Mouse (Mus musculus) midbrain, embryonic 11.5 days (tissue): ENCODE measurements around the gene Spaca4. TPM values are rescaled to one million over a fixed set of nuclear protein-coding genes. Genes with fewer than 3 reads are reported as not detected.

Experiments used
- ATAC-seq: fragments of 200-750 bp; cut with Nextera tagmentation; 2 replicates; pipeline ENCODE4 v1.8.0; 2017; ENCODE audit warnings: moderate TSS enrichment, moderate library complexity; ENCODE audit not compliant: low FRiP score
- DNase-seq: peaks from one replicate; pipeline ENCODE4 v3.0.0; 2015; ENCODE audit warnings: low spot score; ENCODE audit errors: missing footprints
- H3K27ac ChIP-seq: fragments of 300-500 bp; sonication (generic); 2 replicates; pipeline ENCODE4 v1.5.1; 2014; ENCODE audit warnings: low read depth, low read length
- H3K27me3 ChIP-seq: fragments of 300-500 bp; sonication (generic); 2 replicates; pipeline ENCODE4 v1.6.1; 2014; ENCODE audit warnings: mild to moderate bottlenecking, low read length, moderate library complexity, mixed read lengths; ENCODE audit not compliant: control insufficient read depth, insufficient read depth
- H3K36me3 ChIP-seq: fragments of 300-500 bp; sonication (generic); 2 replicates; pipeline ENCODE4 v1.6.1; 2014; ENCODE audit warnings: mild to moderate bottlenecking, low read length, moderate library complexity, mixed read lengths; ENCODE audit not compliant: control insufficient read depth, insufficient read depth
- H3K4me1 ChIP-seq: fragments of 300-500 bp; sonication (generic); 2 replicates; pipeline ENCODE4 v1.6.1; 2014; ENCODE audit warnings: low read length; ENCODE audit not compliant: control insufficient read depth, insufficient read depth
- H3K4me2 ChIP-seq: fragments of 300-500 bp; sonication (generic); 2 replicates; pipeline ENCODE4 v1.6.1; 2014; ENCODE audit warnings: mild to moderate bottlenecking, moderate library complexity
- H3K4me3 ChIP-seq: fragments of 300-500 bp; sonication (generic); 2 replicates; pipeline ENCODE4 v1.5.1; 2014; ENCODE audit warnings: low read depth, low read length
- H3K9ac ChIP-seq: fragments of 300-500 bp; sonication (generic); 2 replicates; pipeline ENCODE4 v1.6.1; 2014; ENCODE audit warnings: low read length
- H3K9me3 ChIP-seq: fragments of 300-500 bp; sonication (generic); 2 replicates; pipeline ENCODE4 v1.6.1; 2016; ENCODE audit warnings: low read length; ENCODE audit not compliant: control insufficient read depth
- whole genome bisulfite sequencing: fragments of 180-500 bp; shearing (Covaris S2); extraction: QIAGEN DNeasy Blood & Tissue Kit; methylation state at CpG from one replicate; pipeline ENCODE4 v1.1.7; 2014; 5-methylcytosine and 5-hydroxymethylcytosine counted together
- polyA plus RNA-seq: library from polyadenylated mRNA; unstranded; fragments of >200 nt; fragmentation: Nextera tagmentation; extraction: Ambion mirVana; gene quantifications from 2 replicates; pipeline ENCODE4 v1.2.1, GENCODE M21; 2014

Spaca4 gene
- polyA plus RNA-seq, 1 experiment from 2014 or later: not detected

GRCm38 (mm10) chr7:45741308-45741707 is 15.7 kb upstream of the Spaca4 start:
- ATAC-seq: no peak
- H3K9me3 ChIP-seq: no peaks in the 10 kb centered on the region
- H3K4me3 ChIP-seq: no peak overlapping the region
- peak; percentile 62 for DNase-seq
- WGBS: 87% methylated on average over 12 of the region's 12 CpGs
- no peak overlapping the region for H3K27ac ChIP-seq
- H3K27me3 ChIP-seq: no peaks in the 10 kb centered on the region
- no peak overlapping the region for H3K4me2 ChIP-seq
- H3K4me1 ChIP-seq: no peaks in the 10 kb centered on the region
- H3K9ac ChIP-seq: no peak overlapping the region
- no peaks in the 10 kb centered on the region for H3K36me3 ChIP-seq

DNA sequence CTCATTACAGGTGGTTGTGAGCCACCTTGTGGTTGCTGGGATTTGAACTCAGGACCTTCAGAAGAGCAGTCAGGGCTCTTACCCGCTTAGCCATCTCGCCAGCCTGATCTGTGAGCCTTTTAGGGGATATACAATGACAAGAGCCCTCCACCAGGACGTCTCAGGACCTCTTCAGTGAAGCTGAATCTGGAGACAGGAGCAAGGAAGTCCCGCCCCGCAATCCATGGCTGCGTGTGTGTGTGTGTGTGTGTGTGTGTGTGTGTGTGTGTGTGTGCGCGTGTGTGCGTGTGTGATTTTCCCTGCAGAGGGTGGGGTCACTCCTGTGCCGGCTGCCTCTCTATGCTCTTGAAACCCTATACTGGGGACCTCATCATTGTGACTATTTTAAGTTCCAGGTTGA is 14.2 kb upstream of the Spaca4 start:
- H3K4me3 ChIP-seq: no peak overlapping the region
- WGBS: 68% methylated on average over 10 of the region's 10 CpGs
- no peaks in the 10 kb centered on the region for H3K36me3 ChIP-seq
- no peak overlapping the region for H3K4me2 ChIP-seq
- DNase-seq: no peak
- H3K4me1 ChIP-seq: no peaks in the 10 kb centered on the region
- no peaks in the 10 kb centered on the region for H3K27me3 ChIP-seq
- no peak overlapping the region for H3K9ac ChIP-seq
- H3K9me3 ChIP-seq: no peaks in the 10 kb centered on the region
- no peak for ATAC-seq
- no peak overlapping the region for H3K27ac ChIP-seq

- no peak overlapping the region for H3K4me3 ChIP-seq
- ATAC-seq: peak; percentile 86
- no peaks in the 10 kb centered on the region for H3K27me3 ChIP-seq
- H3K9me3 ChIP-seq: no peaks in the 10 kb centered on the region
- no peaks in the 10 kb centered on the region for H3K36me3 ChIP-seq
- WGBS: 7% methylated on average over 9 of the region's 9 CpGs
- peak; percentile 94 for DNase-seq
- H3K4me1 ChIP-seq: no peaks in the 10 kb centered on the region
- H3K27ac ChIP-seq: no peak overlapping the region
- no peak overlapping the region for H3K9ac ChIP-seq
- no peak overlapping the region for H3K4me2 ChIP-seq
These were observed 13.7 kb upstream of the Spaca4 start for GRCm38 (mm10) chr7:45739162-45739763.

- Histone ChIP-seq H3K4me1 (no peaks in the 10 kb centered on the region), H3K9ac (no peak overlapping the region), H3K9me3 (no peaks in the 10 kb centered on the region), H3K4me3 (no peak overlapping the region), H3K27me3 (no peaks in the 10 kb centered on the region), H3K4me2 (no peak overlapping the region), H3K36me3 (no peaks in the 10 kb centered on the region), H3K27ac (no peak overlapping the region)
- no peak for ATAC-seq
- DNase-seq: no peak
- WGBS: 75% methylated on average over 5 of the region's 5 CpGs
These were observed 7.9 kb upstream of the Spaca4 start for GRCm38 (mm10) chr7:45733477-45733876.

DNA sequence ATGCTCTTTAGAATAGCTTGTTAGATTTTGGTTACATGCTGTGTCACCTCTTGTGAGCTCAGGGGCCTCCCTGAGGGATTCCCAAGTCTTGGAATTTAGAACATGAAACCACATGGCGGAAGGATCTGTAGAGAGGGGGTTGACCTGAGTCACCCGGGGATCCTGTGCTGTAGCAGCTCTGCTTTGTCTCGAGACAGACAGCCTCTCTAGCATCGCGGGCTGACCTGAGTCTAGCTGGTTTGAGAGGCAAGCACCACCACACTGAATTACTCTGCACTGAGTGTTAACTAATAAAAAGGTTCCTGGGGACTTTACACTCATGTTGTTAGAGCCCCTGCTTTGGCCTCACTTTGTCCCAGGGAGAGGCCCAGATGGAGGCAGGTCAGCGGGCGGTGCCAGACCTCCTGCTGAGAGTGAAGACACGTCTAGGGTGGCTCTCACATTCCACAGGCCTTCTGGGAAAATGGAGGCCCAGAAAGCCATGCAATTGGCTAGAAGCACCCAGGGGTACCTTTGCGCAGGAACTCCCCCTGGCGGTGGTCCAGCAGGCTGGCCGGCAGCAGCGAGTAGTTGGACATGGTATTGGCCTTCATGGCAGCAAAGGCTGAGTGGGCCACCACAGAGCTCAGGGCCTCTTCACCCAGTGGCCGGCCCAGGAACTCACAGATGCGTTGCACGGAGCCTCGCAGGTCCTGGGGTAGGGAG is 5.3 kb upstream of the Spaca4 start:
- no peak overlapping the region for H3K4me2 ChIP-seq
- H3K27ac ChIP-seq: no peak overlapping the region
- ATAC-seq: peak; percentile 50; the same call in 1 of the 2 replicates
- peaks cover 5% of the 10 kb centered on the region; the same call in 1 of the 2 replicates for H3K36me3 ChIP-seq
- H3K27me3 ChIP-seq: no peaks in the 10 kb centered on the region
- no peaks in the 10 kb centered on the region for H3K9me3 ChIP-seq
- WGBS: 15% methylated on average over 16 of the region's 16 CpGs
- no peak overlapping the region for H3K4me3 ChIP-seq
- H3K9ac ChIP-seq: no peak overlapping the region
- no peaks in the 10 kb centered on the region for H3K4me1 ChIP-seq
- DNase-seq: peak; percentile 93

DNA sequence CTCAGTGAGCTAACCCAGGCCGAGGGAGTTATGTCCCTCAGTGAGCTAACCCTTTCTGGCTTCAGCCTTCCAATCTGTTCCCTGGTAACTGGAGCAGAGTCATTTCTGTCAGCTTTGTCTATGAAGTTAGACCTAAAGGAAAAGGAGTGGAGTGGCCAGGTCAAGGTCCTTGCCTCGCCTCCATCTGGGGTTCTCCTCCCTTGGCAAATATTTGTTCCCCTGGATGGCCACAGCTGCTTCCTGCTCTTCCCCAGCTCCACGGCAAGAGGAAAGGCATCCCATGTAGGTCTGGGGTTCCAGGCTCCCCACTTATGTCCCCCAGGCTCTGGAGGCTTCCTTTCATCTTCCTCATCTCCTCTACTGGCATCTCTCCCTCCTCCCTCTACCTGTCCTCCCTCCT is 2.0 kb upstream of the Spaca4 start:
- Histone ChIP-seq H3K27me3 (no peaks in the 10 kb centered on the region), H3K9me3 (no peaks in the 10 kb centered on the region), H3K9ac (no peak overlapping the region; the same call in 1 of the 2 replicates), H3K27ac (no peak overlapping the region), H3K4me1 (no peaks in the 10 kb centered on the region), H3K36me3 (peaks cover 16% of the 10 kb centered on the region; the same call in 1 of the 2 replicates), H3K4me3 (no peak overlapping the region), H3K4me2 (no peak overlapping the region)
- WGBS: 81% methylated on average over 3 of the region's 3 CpGs
- no peak for ATAC-seq
- no peak for DNase-seq

- 91% methylated on average over 10 of the region's 10 CpGs for WGBS
- Histone ChIP-seq H3K4me2 (no peak overlapping the region), H3K9ac (no peak overlapping the region), H3K4me3 (no peak overlapping the region), H3K27me3 (no peaks in the 10 kb centered on the region), H3K36me3 (peaks cover 20% of the 10 kb centered on the region), H3K27ac (no peak overlapping the region), H3K9me3 (no peaks in the 10 kb centered on the region), H3K4me1 (no peaks in the 10 kb centered on the region)
- ATAC-seq (no peak), DNase-seq (no peak)
These were observed 806 bp upstream of the Spaca4 start for GRCm38 (mm10) chr7:45726419-45726818.

- Histone ChIP-seq H3K4me2 (no peak overlapping the region), H3K4me1 (no peaks in the 10 kb centered on the region), H3K4me3 (no peak overlapping the region), H3K9ac (no peak overlapping the region), H3K36me3 (peaks cover 25% of the 10 kb centered on the region), H3K27ac (no peak overlapping the region), H3K27me3 (no peaks in the 10 kb centered on the region), H3K9me3 (no peaks in the 10 kb centered on the region)
- WGBS: 92% methylated on average over 9 of the region's 9 CpGs
- ATAC-seq: no peak
- DNase-seq: no peak
These were observed 462 bp downstream of the Spaca4 start for GRCm38 (mm10) chr7:45725151-45725550.

- H3K4me3 ChIP-seq: no peak overlapping the region
- no peak for DNase-seq
- no peaks in the 10 kb centered on the region for H3K27me3 ChIP-seq
- peaks cover 12% of the 10 kb centered on the region for H3K4me1 ChIP-seq
- 94% methylated on average over 14 of the region's 14 CpGs for WGBS
- H3K4me2 ChIP-seq: no peak overlapping the region
- no peak for ATAC-seq
- H3K9ac ChIP-seq: no peak overlapping the region
- H3K9me3 ChIP-seq: no peaks in the 10 kb centered on the region
- no peak overlapping the region for H3K27ac ChIP-seq
- H3K36me3 ChIP-seq: peaks cover 32% of the 10 kb centered on the region
These were observed 1.8 kb downstream of the Spaca4 start for GRCm38 (mm10) chr7:45723781-45724180.
